Mouse (Mus musculus) ES-CJ7 (cell line): ENCODE measurements around the gene Olfr1034.
"Not testable (repeated sequence)": the region's sequence is repeated elsewhere in the genome, so short reads cannot be mapped to it uniquely, and the experiment has no call there.

Experiments used
- DNase-seq: peaks from one replicate; pipeline ENCODE4 v3.0.0; 2011; ENCODE audit warnings: low read depth, low spot score

The Olfr1034 gene

GRCm38 (mm10) chr2:86045561-86045960, at the start of gene Olfr1034:
TSS of gene Olfr1034 (plus strand) at chr2:86045861.
- no peak for DNase-seq

- DNase-seq = no peak
Measured at GRCm38 (mm10) chr2:86005240-86005639, 40.4 kb upstream of the Olfr1034 start, which contains the start of gene Olfr1032. TSS of gene Olfr1032 (plus strand) at chr2:86005540.

GRCm38 (mm10) chr2:86020406-86020805, 25.3 kb upstream of the Olfr1034 start, which contains the start of gene Olfr1033:
TSS of gene Olfr1033 (plus strand) at chr2:86020633.
- peak; percentile 9 for DNase-seq

GRCm38 (mm10) chr2:86021518-86021917, 24.1 kb upstream of the Olfr1034 start:
- not testable (repeated sequence) for DNase-seq

- peak; percentile 93 for DNase-seq
Measured at GRCm38 (mm10) chr2:86050777-86051176, 5.1 kb downstream of the Olfr1034 start.

- DNase-seq = not testable (repeated sequence)
Measured at GRCm38 (mm10) chr2:86063766-86064165, 18.1 kb downstream of the Olfr1034 start.

- DNase-seq = no peak
Measured at GRCm38 (mm10) chr2:86070189-86070588, 24.5 kb downstream of the Olfr1034 start.

GRCm38 (mm10) chr2:86073692-86074091, 28.0 kb downstream of the Olfr1034 start, which contains the start of gene Olfr1036:
TSS of gene Olfr1036 (plus strand) at chr2:86073992.
- DNase-seq = not testable (repeated sequence)

GRCm38 (mm10) chr2:86080478-86080877, 34.8 kb downstream of the Olfr1034 start:
- not testable (repeated sequence) for DNase-seq

GRCm38 (mm10) chr2:86087285-86087684, 41.6 kb downstream of the Olfr1034 start, which contains the start of gene Olfr1037:
TSS of gene Olfr1037 (minus strand) at chr2:86087385.
- no peak for DNase-seq
